Mouse (Mus musculus): ENCODE results near the gene Pycr2. TPM values are rescaled to one million over a fixed set of nuclear protein-coding genes. Genes with fewer than 3 reads are reported as not detected.

Pycr2 gene
- total RNA-seq, 2 experiments from 2014 or later = 29.3 to 30.6 TPM

Other genes with a start within 250 kb of the Pycr2 start
- gene Mixl1, start 207.3 kb upstream of the Pycr2 start, total RNA-seq (2021) = not detected
- 10 to 100 TPM; 29.0 to 30.2 TPM for gene Acbd3, start 178.2 kb upstream of the Pycr2 start, total RNA-seq (2021)
- 100 to 1,000 TPM; 361 to 401 TPM for gene H3f3a, start 90.3 kb upstream of the Pycr2 start, total RNA-seq (2021)
- 10 to 100 TPM; 20.9 to 24.2 TPM for gene Sde2, start 53.2 kb upstream of the Pycr2 start, total RNA-seq (2021)
- 1 to 10 TPM; 2.0 to 4.9 TPM for gene Lefty2, start 11.2 kb upstream of the Pycr2 start, total RNA-seq (2021)
- gene Lefty1, start 30.7 kb downstream of the Pycr2 start, total RNA-seq (2021) = 1 to 10 TPM in 1 of 2 experiments, under 1 TPM in 1; 0.37 to 1.9 TPM
- gene Tmem63a, start 38.1 kb downstream of the Pycr2 start, total RNA-seq (2021) = 1 to 10 TPM; 8.8 to 9.3 TPM
- gene Ephx1, start 116.6 kb downstream of the Pycr2 start, total RNA-seq (2021) = 10 to 100 TPM; 17.0 to 19.1 TPM
- gene 9130409I23Rik, start 146.9 kb downstream of the Pycr2 start, total RNA-seq (2021) = not detected
- 10 to 100 TPM; 28.9 to 32.4 TPM for gene Nvl, start 239.9 kb downstream of the Pycr2 start, total RNA-seq (2021)
- gene Cnih4, start 240.4 kb downstream of the Pycr2 start, total RNA-seq (2021) = 10 to 100 TPM; 20.8 to 22.0 TPM